Comparison of ENCODE assay signal across 23 mouse cellular contexts in the genomic region with DNA sequence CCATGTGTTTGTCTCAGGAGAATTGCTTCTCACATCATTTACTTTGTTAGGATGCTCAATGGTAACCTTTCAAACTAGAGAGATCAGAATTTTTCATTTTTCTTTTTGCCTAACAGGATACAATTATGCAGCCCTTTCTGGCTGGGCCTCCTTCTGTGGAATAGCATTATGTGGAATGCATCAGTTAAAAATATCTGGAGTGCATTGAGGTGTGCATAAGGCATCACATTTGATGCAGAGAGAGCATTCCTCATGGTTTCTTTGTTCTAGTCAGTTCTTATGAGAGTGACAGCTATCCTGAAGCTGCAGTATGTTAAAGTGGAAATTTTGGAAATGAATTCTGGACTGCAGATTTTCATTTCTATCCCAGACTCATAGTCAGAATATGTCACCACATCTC.
"Had no signal": no experiment of that assay in that cellular context is flagged by ENCODE, and none has a peak within 500 bp of the region (broad histone marks: within the 10 kb centered on the region; RNA-seq: fewer than 3 reads in every experiment).

No protein-coding gene starts in this region.

- DNase-seq: cerebellum, adult 9-11 months; cerebellum, postnatal 10 days; cerebellum, postnatal 14 days; cerebellum, postnatal 25 days; cerebellum, postnatal 36 days; embryo, embryonic 11 days; forebrain, postnatal 0 days; gastrocnemius, adult 2 months; gastrocnemius, postnatal 10 days; gastrocnemius, postnatal 14 days; gastrocnemius, postnatal 25 days; gastrocnemius, postnatal 36 days; heart, adult 11 months; heart, adult 18-20 months; heart, adult 2 months had no signal

- H3K27me3 ChIP-seq: embryonic facial prominence, embryonic 12.5 days; embryonic facial prominence, embryonic 13.5 days; embryonic facial prominence, embryonic 15.5 days; forebrain, embryonic 12.5 days; forebrain, embryonic 13.5 days; forebrain, embryonic 15.5 days had no signal

- ATAC-seq: forebrain, embryonic 13.5 days; forebrain, embryonic 14.5 days; forebrain, embryonic 15.5 days; forebrain, embryonic 16.5 days; forebrain, postnatal 0 days had no signal
